Mouse (Mus musculus) heart, embryonic 15.5 days (tissue): Measurements from ENCODE around the gene Atp11a. TPM values are rescaled to one million over a fixed set of nuclear protein-coding genes. Genes with fewer than 3 reads are reported as not detected.

Source experiments
- ATAC-seq: fragments of 200-750 bp; cut with Nextera tagmentation; replicated peaks from 2 replicates; pipeline ENCODE4 v1.8.0; 2017; ENCODE audit warnings: low read depth, moderate TSS enrichment; ENCODE audit not compliant: insufficient number of reproducible peaks, insufficient read depth, low FRiP score
- H3K27ac ChIP-seq: fragments of 300-500 bp; sonication (generic); 2 replicates; pipeline ENCODE4 v1.5.1; 2015; ENCODE audit warnings: mild to moderate bottlenecking, inconsistent platforms
- H3K27me3 ChIP-seq: fragments of 300-500 bp; sonication (generic); 2 replicates; pipeline ENCODE4 v1.6.1; 2015; ENCODE audit warnings: inconsistent platforms
- H3K36me3 ChIP-seq: fragments of 300-500 bp; sonication (generic); 2 replicates; pipeline ENCODE4 v1.6.1; 2015; ENCODE audit warnings: mild to moderate bottlenecking, inconsistent platforms
- H3K4me1 ChIP-seq: fragments of 300-500 bp; sonication (generic); replicated peaks from 2 replicates; pipeline ENCODE4 v1.6.1; 2015; ENCODE audit warnings: inconsistent platforms
- H3K4me2 ChIP-seq: fragments of 300-500 bp; sonication (generic); 2 replicates; pipeline ENCODE4 v1.6.1; 2015; ENCODE audit warnings: inconsistent platforms, mild to moderate bottlenecking, moderate library complexity
- H3K4me3 ChIP-seq: fragments of 300-500 bp; sonication (generic); 2 replicates; pipeline ENCODE4 v1.5.1; 2015; ENCODE audit warnings: mild to moderate bottlenecking, inconsistent platforms
- H3K9ac ChIP-seq: fragments of 300-500 bp; sonication (generic); 2 replicates; pipeline ENCODE4 v1.6.1; 2015; ENCODE audit warnings: mild to moderate bottlenecking, inconsistent platforms
- H3K9me3 ChIP-seq: fragments of 300-500 bp; sonication (generic); replicated peaks from 2 replicates; pipeline ENCODE4 v1.6.1; 2016; ENCODE audit warnings: inconsistent platforms
- WGBS: fragments of 180-500 bp; shearing (Covaris S2); methylation state at CpG from one replicate; pipeline ENCODE4 v1.1.7; 2015; ENCODE audit warnings: mixed read lengths; 5-methylcytosine and 5-hydroxymethylcytosine counted together
- polyA plus RNA-seq: library from polyadenylated mRNA; unstranded; fragments of >200 nt; fragmentation: Nextera tagmentation; extraction: Ambion mirVana; gene quantifications from 2 replicates; pipeline ENCODE4 v1.2.1, GENCODE M21; 2015

Atp11a gene
- polyA plus RNA-seq, 1 experiment from 2014 or later: 14.1 TPM

- 83% methylated on average over 5 of the region's 5 CpGs for WGBS
- no peaks in the 10 kb centered on the region for H3K27me3 ChIP-seq
- peaks cover 19% of the 10 kb centered on the region for H3K4me1 ChIP-seq
- H3K36me3 ChIP-seq: no peaks in the 10 kb centered on the region
- no peak overlapping the region for H3K4me2 ChIP-seq
- no peak for ATAC-seq
- H3K9me3 ChIP-seq: no peaks in the 10 kb centered on the region
- H3K27ac ChIP-seq: no peak overlapping the region
- H3K9ac ChIP-seq: no peak overlapping the region
- H3K4me3 ChIP-seq: no peak overlapping the region
Observed at GRCm38 (mm10) chr8:12795011-12795671, 38.3 kb downstream of the Atp11a start.

GRCm38 (mm10) chr8:12799099-12799498, 42.3 kb downstream of the Atp11a start:
- H3K9ac ChIP-seq: no peak overlapping the region
- no peak for ATAC-seq
- no peak overlapping the region for H3K4me3 ChIP-seq
- no peak overlapping the region for H3K4me2 ChIP-seq
- H3K36me3 ChIP-seq: no peaks in the 10 kb centered on the region
- WGBS: 61% methylated on average over 6 of the region's 6 CpGs
- no peaks in the 10 kb centered on the region for H3K9me3 ChIP-seq
- no peak overlapping the region for H3K27ac ChIP-seq
- H3K27me3 ChIP-seq: no peaks in the 10 kb centered on the region
- peaks cover 49% of the 10 kb centered on the region for H3K4me1 ChIP-seq

- Histone ChIP-seq H3K27ac (0 out of 2 replicates have a peak overlapping the region, but pooled peaks have one; percentile 1), H3K9ac (no peak overlapping the region), H3K4me3 (no peak overlapping the region), H3K9me3 (no peaks in the 10 kb centered on the region), H3K4me1 (peaks cover 49% of the 10 kb centered on the region), H3K27me3 (no peaks in the 10 kb centered on the region), H3K36me3 (no peaks in the 10 kb centered on the region), H3K4me2 (no peak overlapping the region)
- 39% methylated on average over 6 of the region's 6 CpGs for WGBS
- no peak for ATAC-seq
Observed at GRCm38 (mm10) chr8:12799832-12800231, 43.0 kb downstream of the Atp11a start.

- Histone ChIP-seq H3K36me3 (no peaks in the 10 kb centered on the region), H3K9ac (no peak overlapping the region; the same call in 1 of the 2 replicates), H3K4me3 (no peak overlapping the region), H3K9me3 (no peaks in the 10 kb centered on the region), H3K4me1 (peaks cover 49% of the 10 kb centered on the region), H3K4me2 (no peak overlapping the region), H3K27me3 (no peaks in the 10 kb centered on the region), H3K27ac (0 out of 2 replicates have a peak overlapping the region, but pooled peaks have one; percentile 1)
- no peak for ATAC-seq
- 55% methylated on average over 2 of the region's 2 CpGs for WGBS
Observed at GRCm38 (mm10) chr8:12800246-12800645, 43.4 kb downstream of the Atp11a start.

GRCm38 (mm10) chr8:12801586-12801985, 44.8 kb downstream of the Atp11a start:
- no peak for ATAC-seq
- Histone ChIP-seq H3K4me2 (no peak overlapping the region), H3K4me1 (peaks cover 52% of the 10 kb centered on the region), H3K4me3 (no peak overlapping the region), H3K27ac (peak overlapping the region; percentile 50; the same call in 1 of the 2 replicates), H3K9ac (no peak overlapping the region), H3K36me3 (no peaks in the 10 kb centered on the region), H3K27me3 (no peaks in the 10 kb centered on the region), H3K9me3 (no peaks in the 10 kb centered on the region)
- 57% methylated on average over 10 of the region's 10 CpGs for WGBS

GRCm38 (mm10) chr8:12803121-12803520, 46.3 kb downstream of the Atp11a start:
- no peak overlapping the region for H3K9ac ChIP-seq
- peaks cover 54% of the 10 kb centered on the region for H3K4me1 ChIP-seq
- no peak overlapping the region for H3K27ac ChIP-seq
- H3K27me3 ChIP-seq: no peaks in the 10 kb centered on the region
- no peaks in the 10 kb centered on the region for H3K36me3 ChIP-seq
- ATAC-seq: no peak
- H3K4me3 ChIP-seq: no peak overlapping the region
- no peaks in the 10 kb centered on the region for H3K9me3 ChIP-seq
- 76% methylated on average over 10 of the region's 10 CpGs for WGBS
- H3K4me2 ChIP-seq: no peak overlapping the region

- Histone ChIP-seq H3K27me3 (no peaks in the 10 kb centered on the region), H3K9me3 (no peaks in the 10 kb centered on the region), H3K36me3 (no peaks in the 10 kb centered on the region), H3K4me2 (no peak overlapping the region), H3K27ac (no peak overlapping the region), H3K4me3 (no peak overlapping the region), H3K4me1 (peaks cover 42% of the 10 kb centered on the region), H3K9ac (no peak overlapping the region)
- 77% methylated on average over 5 of the region's 5 CpGs for WGBS
- ATAC-seq: no peak
Observed at GRCm38 (mm10) chr8:12804909-12805308, 48.1 kb downstream of the Atp11a start.

GRCm38 (mm10) chr8:12805569-12805968, 48.8 kb downstream of the Atp11a start:
- Histone ChIP-seq H3K27ac (no peak overlapping the region), H3K36me3 (no peaks in the 10 kb centered on the region), H3K27me3 (no peaks in the 10 kb centered on the region), H3K4me3 (no peak overlapping the region), H3K9ac (no peak overlapping the region), H3K4me1 (peaks cover 36% of the 10 kb centered on the region), H3K4me2 (no peak overlapping the region), H3K9me3 (no peaks in the 10 kb centered on the region)
- no peak for ATAC-seq
- WGBS: 72% methylated on average over 4 of the region's 4 CpGs

GRCm38 (mm10) chr8:12808018-12808417, 51.2 kb downstream of the Atp11a start:
- WGBS: 77% methylated on average over 2 of the region's 2 CpGs
- peaks cover 10% of the 10 kb centered on the region; the same call in 1 of the 2 replicates for H3K36me3 ChIP-seq
- no peak for ATAC-seq
- H3K4me1 ChIP-seq: peaks cover 11% of the 10 kb centered on the region
- H3K27me3 ChIP-seq: no peaks in the 10 kb centered on the region
- H3K9ac ChIP-seq: no peak overlapping the region
- no peak overlapping the region for H3K4me2 ChIP-seq
- H3K27ac ChIP-seq: no peak overlapping the region
- H3K4me3 ChIP-seq: no peak overlapping the region
- H3K9me3 ChIP-seq: no peaks in the 10 kb centered on the region

- 88% methylated on average over 2 of the region's 2 CpGs for WGBS
Observed at GRCm38 (mm10) chr8:12809516-12809915, 52.7 kb downstream of the Atp11a start.

GRCm38 (mm10) chr8:12811231-12811630, 54.4 kb downstream of the Atp11a start:
- WGBS: 43% methylated on average over 6 of the region's 6 CpGs
- H3K27ac ChIP-seq: no peak overlapping the region
- peaks cover 6% of the 10 kb centered on the region; the same call in 1 of the 2 replicates for H3K4me1 ChIP-seq
- H3K27me3 ChIP-seq: no peaks in the 10 kb centered on the region
- H3K9me3 ChIP-seq: no peaks in the 10 kb centered on the region
- H3K4me3 ChIP-seq: no peak overlapping the region
- H3K9ac ChIP-seq: no peak overlapping the region
- peaks cover 14% of the 10 kb centered on the region; the same call in 1 of the 2 replicates for H3K36me3 ChIP-seq
- ATAC-seq: no peak
- no peak overlapping the region for H3K4me2 ChIP-seq

More at GRCm38 (mm10) chr8:12809516-12809915, 52.7 kb downstream of the Atp11a start:
- H3K27me3 ChIP-seq: no peaks in the 10 kb centered on the region
- H3K27ac ChIP-seq: no peak overlapping the region
- H3K4me3 ChIP-seq: no peak overlapping the region
- no peak overlapping the region for H3K9ac ChIP-seq
- peaks cover 7% of the 10 kb centered on the region; the same call in 1 of the 2 replicates for H3K4me1 ChIP-seq
- H3K36me3 ChIP-seq: peaks cover 14% of the 10 kb centered on the region; the same call in 1 of the 2 replicates
- no peak overlapping the region for H3K4me2 ChIP-seq
- no peaks in the 10 kb centered on the region for H3K9me3 ChIP-seq
- no peak for ATAC-seq

- Histone ChIP-seq H3K9me3 (no peaks in the 10 kb centered on the region), H3K27ac (no peak overlapping the region), H3K4me2 (no peak overlapping the region), H3K27me3 (no peaks in the 10 kb centered on the region), H3K4me3 (no peak overlapping the region), H3K4me1 (no peaks in the 10 kb centered on the region), H3K9ac (no peak overlapping the region), H3K36me3 (peaks cover 18% of the 10 kb centered on the region; the same call in 1 of the 2 replicates)
- no peak for ATAC-seq
- WGBS: 79% methylated on average over 6 of the region's 6 CpGs
Observed at GRCm38 (mm10) chr8:12816412-12816811, 59.6 kb downstream of the Atp11a start.
